Mouse (Mus musculus): ENCODE data around the gene Olfr1134. TPM values are rescaled to one million over a fixed set of nuclear protein-coding genes. Genes with fewer than 3 reads are reported as not detected.
"Not testable (repeated sequence)": the region's sequence is repeated elsewhere in the genome, so short reads cannot be mapped to it uniquely, and the experiment has no call there.

Olfr1134 gene
- total RNA-seq, 1 experiment, result not detected

GRCm38 (mm10) chr2:87637435-87637834 lies 20.8 kb downstream of the Olfr1134 start, which contains the start of gene Olfr1132:
Olfr1132 (minus strand) TSS chr2:87637535.
- in situ Hi-C loops (cut with MboI; ENCODE audit: low sequenced_read_pairs in 2 of 2, unreplicated experiment in 2 of 2), result no loop called here
- H3K4me3 ChIP-seq (ENCODE audit: insufficient read depth in 1 of 2, low read depth in 1 of 2, low read length in 2 of 2, poor library complexity in 1 of 2, severe bottlenecking in 1 of 2), result no peak within 1 kb of the TSS
- TF ChIP-seq HCFC1 (IDR thresholded peaks at IDR 0.05; ENCODE audit: borderline replicate concordance, insufficient read depth, low read length) (no peak), ZNF384 (IDR thresholded peaks at IDR 0.05; ENCODE audit: low read depth, low read length) (no peak), CHD2 (IDR thresholded peaks at IDR 0.05; ENCODE audit: low read depth, low read length) (no peak), ZC3H11A (IDR thresholded peaks at IDR 0.05; ENCODE audit: borderline replicate concordance, low read depth, low read length) (no peak), MAFK (IDR thresholded peaks at IDR 0.05; ENCODE audit: insufficient read depth, low read depth, low read length) (no peak)

GRCm38 (mm10) chr2:87626804-87627203 lies 31.5 kb downstream of the Olfr1134 start, which contains the start of gene Olfr1131:
Olfr1131 (plus strand) TSS chr2:87627104.
- in situ Hi-C loops (cut with MboI; ENCODE audit: low sequenced_read_pairs in 2 of 2, unreplicated experiment in 2 of 2), result no loop called here
- H3K4me1 ChIP-seq (ENCODE audit: control insufficient read depth in 2 of 2, insufficient read depth in 2 of 2, low read length in 2 of 2, poor library complexity in 1 of 2), result no peaks in the 10 kb centered on the region
- no peak for DNase-seq (ENCODE audit: low read depth, low spot score)
- H3K36me3 ChIP-seq (ENCODE audit: control insufficient read depth, insufficient read depth, low read length, poor library complexity, severe bottlenecking), result no peaks in the 10 kb centered on the region
- H3K9ac ChIP-seq (ENCODE audit: insufficient read depth, low read depth, low read length, poor library complexity, severe bottlenecking), result no peak within 1 kb of the TSS
- H3K27ac ChIP-seq (ENCODE audit: insufficient read depth, low read depth, low read length, poor library complexity, severe bottlenecking), result no peak within 1 kb of the TSS
- no peaks in the 10 kb centered on the region for H3K9me3 ChIP-seq (ENCODE audit: control insufficient read depth, insufficient read depth, low read depth, low read length)
- no peak within 1 kb of the TSS for H3K4me3 ChIP-seq (ENCODE audit: insufficient read depth in 1 of 2, low read depth in 1 of 2, low read length in 2 of 2, poor library complexity in 1 of 2, severe bottlenecking in 1 of 2)
- TF ChIP-seq ZNF384 (IDR thresholded peaks at IDR 0.05; ENCODE audit: low read depth, low read length) (no peak), MAFK (IDR thresholded peaks at IDR 0.05; ENCODE audit: insufficient read depth, low read depth, low read length) (no peak), ZC3H11A (IDR thresholded peaks at IDR 0.05; ENCODE audit: borderline replicate concordance, low read depth, low read length) (no peak), HCFC1 (IDR thresholded peaks at IDR 0.05; ENCODE audit: borderline replicate concordance, insufficient read depth, low read length) (no peak), CHD2 (IDR thresholded peaks at IDR 0.05; ENCODE audit: low read depth, low read length) (no peak)

More at GRCm38 (mm10) chr2:87637435-87637834, 20.8 kb downstream of the Olfr1134 start, which contains the start of gene Olfr1132:
- H3K36me3 ChIP-seq (ENCODE audit: control insufficient read depth, insufficient read depth, low read length, poor library complexity, severe bottlenecking), result no peaks in the 10 kb centered on the region
- no peaks in the 10 kb centered on the region for H3K4me1 ChIP-seq (ENCODE audit: control insufficient read depth in 2 of 2, insufficient read depth in 2 of 2, low read length in 2 of 2, poor library complexity in 1 of 2)
- H3K27ac ChIP-seq (ENCODE audit: insufficient read depth, low read depth, low read length, poor library complexity, severe bottlenecking), result no peak within 1 kb of the TSS
- H3K9me3 ChIP-seq (ENCODE audit: control insufficient read depth, insufficient read depth, low read depth, low read length), result no peaks in the 10 kb centered on the region
- DNase-seq (ENCODE audit: low read depth, low spot score), result no peak
- no peak within 1 kb of the TSS for H3K9ac ChIP-seq (ENCODE audit: insufficient read depth, low read depth, low read length, poor library complexity, severe bottlenecking)

GRCm38 (mm10) chr2:87605912-87606311 lies 52.3 kb downstream of the Olfr1134 start, which contains the start of gene Olfr1130:
Olfr1130 (plus strand) TSS chr2:87606212.
- DNase-seq (ENCODE audit: low read depth, low spot score); H3K36me3 ChIP-seq (ENCODE audit: control insufficient read depth, insufficient read depth, low read length, poor library complexity, severe bottlenecking); H3K4me1 ChIP-seq (ENCODE audit: control insufficient read depth in 2 of 2, insufficient read depth in 2 of 2, low read length in 2 of 2, poor library complexity in 1 of 2); H3K27ac ChIP-seq (ENCODE audit: insufficient read depth, low read depth, low read length, poor library complexity, severe bottlenecking); H3K4me3 ChIP-seq (ENCODE audit: insufficient read depth in 1 of 2, low read depth in 1 of 2, low read length in 2 of 2, poor library complexity in 1 of 2, severe bottlenecking in 1 of 2); H3K9ac ChIP-seq (ENCODE audit: insufficient read depth, low read depth, low read length, poor library complexity, severe bottlenecking); H3K9me3 ChIP-seq (ENCODE audit: control insufficient read depth, insufficient read depth, low read depth, low read length); in situ Hi-C loops (cut with MboI; ENCODE audit: low sequenced_read_pairs in 2 of 2, unreplicated experiment in 2 of 2): not testable (repeated sequence)

Other genes with a start within 250 kb of the Olfr1134 start
- not detected in 2 replicates for gene Olfr1123, start 241.8 kb downstream of the Olfr1134 start, total RNA-seq (2012; rRNA removed)
- not detected in 2 replicates for gene Olfr1124, start 228.2 kb downstream of the Olfr1134 start, total RNA-seq (2012; rRNA removed)
- gene Olfr1126, start 204.5 kb downstream of the Olfr1134 start, total RNA-seq (2012; rRNA removed), result not detected in 2 replicates
- 2.7 and 9.3 TPM in 2 replicates for gene Pramel7, start 161.4 kb downstream of the Olfr1134 start, total RNA-seq (2012; rRNA removed)
- gene Pramel6, start 151.9 kb downstream of the Olfr1134 start, total RNA-seq (2012; rRNA removed), result 3.1 and 16.5 TPM in 2 replicates
- gene Olfr153, start 126.7 kb downstream of the Olfr1134 start, total RNA-seq (2012; rRNA removed), result 1.2 and 1.9 TPM in 2 replicates
- gene Olfr1128, start 112.9 kb downstream of the Olfr1134 start, total RNA-seq (2012; rRNA removed), result not detected in 2 replicates
- gene Olfr1129, start 84.6 kb downstream of the Olfr1134 start, total RNA-seq (2012; rRNA removed), result not detected in 2 replicates
- not detected in 2 replicates for gene Olfr1130, start 52.2 kb downstream of the Olfr1134 start, total RNA-seq (2012; rRNA removed)
- gene Olfr1131, start 31.4 kb downstream of the Olfr1134 start, total RNA-seq (2012; rRNA removed), result not detected in 2 replicates
- not detected in 2 replicates for gene Olfr1132, start 20.9 kb downstream of the Olfr1134 start, total RNA-seq (2012; rRNA removed)
- gene Olfr1133, start 11.1 kb downstream of the Olfr1134 start, total RNA-seq (2012; rRNA removed), result not detected in 2 replicates
- not detected in 2 replicates for gene Olfr1135, start 15.2 kb upstream of the Olfr1134 start, total RNA-seq (2012; rRNA removed)
- not detected in 2 replicates for gene Olfr1136, start 35.5 kb upstream of the Olfr1134 start, total RNA-seq (2012; rRNA removed)
- gene Olfr1137, start 54.7 kb upstream of the Olfr1134 start, total RNA-seq (2012; rRNA removed), result not detected in 2 replicates
- not detected in 2 replicates for gene Olfr1138, start 81.5 kb upstream of the Olfr1134 start, total RNA-seq (2012; rRNA removed)
- gene Olfr1140, start 85.3 kb upstream of the Olfr1134 start, total RNA-seq (2012; rRNA removed), result not detected in 2 replicates
- gene Olfr1141, start 95.5 kb upstream of the Olfr1134 start, total RNA-seq (2012; rRNA removed), result not detected in 2 replicates
- gene Olfr152, start 121.0 kb upstream of the Olfr1134 start, total RNA-seq (2012; rRNA removed), result not detected in 2 replicates
- gene Olfr1143, start 142.1 kb upstream of the Olfr1134 start, total RNA-seq (2012; rRNA removed), result not detected in 2 replicates
- gene Olfr1145, start 151.4 kb upstream of the Olfr1134 start, total RNA-seq (2012; rRNA removed), result not detected in 2 replicates
- not detected in 2 replicates for gene Olfr1148, start 172.1 kb upstream of the Olfr1134 start, total RNA-seq (2012; rRNA removed)
- gene Olfr1150-ps1, start 185.5 kb upstream of the Olfr1134 start, total RNA-seq (2012; rRNA removed), result not detected in 2 replicates
- not detected in 2 replicates for gene Olfr1151, start 197.4 kb upstream of the Olfr1134 start, total RNA-seq (2012; rRNA removed)
- not detected in 2 replicates for gene Olfr1152, start 208.0 kb upstream of the Olfr1134 start, total RNA-seq (2012; rRNA removed)
- not detected in 2 replicates for gene Olfr1153, start 236.5 kb upstream of the Olfr1134 start, total RNA-seq (2012; rRNA removed)
- not detected in 2 replicates for gene Olfr1154, start 246.7 kb upstream of the Olfr1134 start, total RNA-seq (2012; rRNA removed)